Comparison of ENCODE assay signal across 14 mouse cellular contexts in genomic region chr17:63107515-63107914, GRCm38 (mm10).
"Had no signal": no experiment of that assay in that cellular context is flagged by ENCODE, and none has a peak within 500 bp of the region (broad histone marks: within the 10 kb centered on the region; RNA-seq: fewer than 3 reads in every experiment).

No protein-coding gene starts in this region.

- H3K4me3 ChIP-seq: kidney, embryonic 15.5 days; limb, embryonic 13.5 days had no signal

- H3K36me3 ChIP-seq: kidney, embryonic 15.5 days; limb, embryonic 13.5 days had no signal

- H3K4me1 ChIP-seq: limb, embryonic 13.5 days had no signal

- H3K9me3 ChIP-seq: kidney, embryonic 15.5 days; limb, embryonic 13.5 days had no signal

- ATAC-seq: intestine, embryonic 16.5 days; lung, postnatal 0 days had no signal

- H3K27me3 ChIP-seq: kidney, embryonic 15.5 days; limb, embryonic 13.5 days had no signal

- H3K4me2 ChIP-seq: kidney, embryonic 15.5 days; limb, embryonic 13.5 days had no signal

- H3K27ac ChIP-seq: kidney, embryonic 15.5 days; limb, embryonic 13.5 days; liver, embryonic 14.5 days; stomach, postnatal 0 days had no signal

- H3K9ac ChIP-seq: kidney, embryonic 15.5 days; limb, embryonic 13.5 days; liver, embryonic 14.5 days had no signal

- DNase-seq: kidney, adult 2 months; kidney, postnatal 14 days; left cerebral cortex, postnatal 4 days; lung, adult 2 months; lung, postnatal 36 days; right cerebral cortex, adult 18-20 months; right cerebral cortex, postnatal 25 days; thymus, postnatal 4 days had no signal
